Mouse (Mus musculus): Measurements from ENCODE around the gene Tex12. TPM values are rescaled to one million over a fixed set of nuclear protein-coding genes. Genes with fewer than 3 reads are reported as not detected.

Gene Tex12
- total RNA-seq (2023; ENCODE audit: inconsistent age), result not detected in 4 replicates

GRCm38 (mm10) chr9:50561145-50561917, at the start of gene Tex12:
Tex12 (minus strand) TSS chr9:50561325.

DNA sequence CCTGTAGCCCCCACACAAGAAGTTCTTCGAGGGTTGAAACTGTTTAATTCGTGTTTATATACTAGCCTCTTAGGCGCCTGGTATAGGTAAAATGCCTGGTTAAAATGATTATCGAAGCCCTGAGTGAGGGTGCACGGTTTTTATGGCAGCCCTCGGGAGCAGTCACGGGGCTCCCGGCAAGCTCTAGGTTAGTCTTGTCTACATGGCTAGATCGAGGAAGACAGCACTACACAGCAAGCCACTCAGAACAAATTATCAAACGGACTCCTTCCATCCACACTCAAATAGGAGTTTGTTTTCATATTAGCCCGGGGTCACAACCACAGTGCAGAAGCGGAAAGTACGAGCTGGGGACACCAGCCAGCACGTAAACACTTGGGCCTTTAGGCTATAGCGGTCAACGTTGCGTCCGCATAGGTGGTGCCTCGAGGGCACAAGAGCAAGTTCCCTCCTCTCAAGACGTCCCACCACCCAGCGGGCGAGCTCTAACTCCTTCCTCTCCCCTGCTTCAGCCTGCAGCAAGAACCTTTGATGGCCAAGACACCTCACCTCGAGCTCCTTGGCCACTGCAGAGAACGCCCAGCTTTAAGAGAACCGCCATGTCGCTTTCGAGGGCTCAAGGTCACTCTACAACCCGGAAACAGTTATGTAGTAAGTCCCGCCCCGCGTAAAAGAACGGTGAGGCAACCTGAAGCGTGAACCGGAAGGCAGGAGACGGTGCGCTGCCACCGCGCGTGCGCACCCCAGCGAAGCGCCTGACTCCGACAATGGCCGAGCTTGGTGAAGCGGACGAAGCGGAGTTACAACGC, 42.3 kb upstream of the Tex12 start, which contains the start of the genes Sdhd and Timm8b:
TSS of gene Sdhd (minus strand) at position 624 of the 809 bp plus-strand sequence.
TSS of gene Timm8b (plus strand) at position 722 of the 809 bp plus-strand sequence.

GRCm38 (mm10) chr9:50555094-50555446, 6.1 kb downstream of the Tex12 start, which contains the start of gene Bco2:
Bco2 (minus strand) TSS chr9:50555181.

DNA sequence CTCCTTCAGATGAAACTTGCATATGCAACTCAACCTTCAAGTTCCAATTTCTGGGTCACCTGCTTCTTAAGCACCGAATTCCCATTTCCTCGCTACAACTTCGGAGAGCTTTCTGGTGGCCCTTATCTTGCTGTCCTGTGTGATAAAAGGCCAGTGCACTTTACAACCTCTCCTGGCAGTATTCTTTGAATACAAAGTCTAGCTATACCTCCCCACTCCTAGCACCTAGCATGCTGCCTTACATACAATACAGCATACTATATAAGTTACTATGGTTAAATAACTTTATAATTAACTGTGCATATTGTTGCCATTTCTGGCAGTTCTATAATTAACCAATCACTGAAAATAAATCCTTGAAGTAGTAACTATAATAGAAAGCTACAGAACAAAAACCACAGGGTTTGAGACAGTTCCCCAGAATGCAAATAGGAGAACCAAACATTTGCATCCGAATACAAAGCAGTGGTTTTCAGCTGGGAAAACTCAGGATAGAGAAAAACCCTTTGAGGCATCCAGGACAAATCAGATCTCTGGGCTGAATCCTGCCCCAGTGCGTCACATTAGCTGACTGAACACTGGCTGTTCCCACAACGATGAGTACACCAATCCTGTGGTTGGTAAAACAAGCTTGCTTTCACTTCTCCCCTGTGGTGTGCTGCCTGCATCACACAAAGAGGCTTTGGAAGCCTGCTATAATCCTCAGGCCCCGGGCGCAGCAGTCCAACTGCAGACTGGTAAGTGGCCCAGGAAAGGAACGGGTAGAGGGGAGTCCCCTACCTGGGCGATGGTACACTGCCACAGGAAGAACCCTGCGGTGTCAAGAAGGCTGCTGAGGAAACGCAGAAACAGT, 6.7 kb downstream of the Tex12 start, which contains the start of gene Il18:
TSS of gene Il18 (plus strand) at position 587 of the 853 bp plus-strand sequence.

GRCm38 (mm10) chr9:50528293-50528892, 32.7 kb downstream of the Tex12 start, which contains the start of gene Pts:
Pts (minus strand) TSS chr9:50528724.

Other genes with a start within 250 kb of the Tex12 start
- 1,367 to 1,472 TPM (median 1,445 TPM) in 4 replicates for gene Rpl10-ps3, start 216.4 kb downstream of the Tex12 start, total RNA-seq (2023; ENCODE audit: inconsistent age)
- gene Plet1, start 66.8 kb downstream of the Tex12 start, total RNA-seq (2023; ENCODE audit: inconsistent age), result not detected in 4 replicates
- gene Pts, start 32.6 kb downstream of the Tex12 start, total RNA-seq (2023; ENCODE audit: inconsistent age), result 58.5 to 68.5 TPM (median 61.2 TPM) in 4 replicates
- 16.3 to 23.4 TPM (median 21.1 TPM) in 4 replicates for gene Il18, start 6.5 kb downstream of the Tex12 start, total RNA-seq (2023; ENCODE audit: inconsistent age)
- 2.4 to 3.7 TPM (median 3.3 TPM) in 4 replicates for gene Bco2, start 6.1 kb downstream of the Tex12 start, total RNA-seq (2023; ENCODE audit: inconsistent age)
- 51.3 to 59.6 TPM (median 55.6 TPM) in 4 replicates for gene Sdhd, start 42.5 kb upstream of the Tex12 start, total RNA-seq (2023; ENCODE audit: inconsistent age)
- gene Timm8b, start 42.6 kb upstream of the Tex12 start, total RNA-seq (2023; ENCODE audit: inconsistent age), result 52.2 to 55.4 TPM (median 53.6 TPM) in 4 replicates
- gene Pih1d2, start 56.0 kb upstream of the Tex12 start, total RNA-seq (2023; ENCODE audit: inconsistent age), result 0.78 to 2.2 TPM in 2 of 4 replicates, not detected in the others
- gene Nkapd1, start 56.1 kb upstream of the Tex12 start, total RNA-seq (2023; ENCODE audit: inconsistent age), result 27.3 to 32.1 TPM (median 29.3 TPM) in 4 replicates
- 22.5 to 35.4 TPM (median 31.0 TPM) in 4 replicates for gene Dlat, start 98.5 kb upstream of the Tex12 start, total RNA-seq (2023; ENCODE audit: inconsistent age)
- not detected in 4 replicates for gene Dixdc1, start 178.2 kb upstream of the Tex12 start, total RNA-seq (2023; ENCODE audit: inconsistent age)
- gene 2310030G06Rik, start 185.2 kb upstream of the Tex12 start, total RNA-seq (2023; ENCODE audit: inconsistent age), result not detected in 4 replicates
- gene Cryab, start 190.0 kb upstream of the Tex12 start, total RNA-seq (2023; ENCODE audit: inconsistent age), result not detected in 4 replicates
- gene Hspb2, start 191.0 kb upstream of the Tex12 start, total RNA-seq (2023; ENCODE audit: inconsistent age), result not detected in 4 replicates
- gene Fdxacb1, start 206.9 kb upstream of the Tex12 start, total RNA-seq (2023; ENCODE audit: inconsistent age), result 14.8 to 23.6 TPM (median 16.3 TPM) in 4 replicates
- 25.1 to 27.8 TPM (median 26.5 TPM) in 4 replicates for gene Alg9, start 213.7 kb upstream of the Tex12 start, total RNA-seq (2023; ENCODE audit: inconsistent age)
- gene 1110032A03Rik, start 214.2 kb upstream of the Tex12 start, total RNA-seq (2023; ENCODE audit: inconsistent age), result 21.2 to 30.0 TPM (median 25.0 TPM) in 4 replicates

Data from B cell, adult (primary cell).